Comparison of ENCODE assay signal across 8 mouse cellular contexts in the genomic region with DNA sequence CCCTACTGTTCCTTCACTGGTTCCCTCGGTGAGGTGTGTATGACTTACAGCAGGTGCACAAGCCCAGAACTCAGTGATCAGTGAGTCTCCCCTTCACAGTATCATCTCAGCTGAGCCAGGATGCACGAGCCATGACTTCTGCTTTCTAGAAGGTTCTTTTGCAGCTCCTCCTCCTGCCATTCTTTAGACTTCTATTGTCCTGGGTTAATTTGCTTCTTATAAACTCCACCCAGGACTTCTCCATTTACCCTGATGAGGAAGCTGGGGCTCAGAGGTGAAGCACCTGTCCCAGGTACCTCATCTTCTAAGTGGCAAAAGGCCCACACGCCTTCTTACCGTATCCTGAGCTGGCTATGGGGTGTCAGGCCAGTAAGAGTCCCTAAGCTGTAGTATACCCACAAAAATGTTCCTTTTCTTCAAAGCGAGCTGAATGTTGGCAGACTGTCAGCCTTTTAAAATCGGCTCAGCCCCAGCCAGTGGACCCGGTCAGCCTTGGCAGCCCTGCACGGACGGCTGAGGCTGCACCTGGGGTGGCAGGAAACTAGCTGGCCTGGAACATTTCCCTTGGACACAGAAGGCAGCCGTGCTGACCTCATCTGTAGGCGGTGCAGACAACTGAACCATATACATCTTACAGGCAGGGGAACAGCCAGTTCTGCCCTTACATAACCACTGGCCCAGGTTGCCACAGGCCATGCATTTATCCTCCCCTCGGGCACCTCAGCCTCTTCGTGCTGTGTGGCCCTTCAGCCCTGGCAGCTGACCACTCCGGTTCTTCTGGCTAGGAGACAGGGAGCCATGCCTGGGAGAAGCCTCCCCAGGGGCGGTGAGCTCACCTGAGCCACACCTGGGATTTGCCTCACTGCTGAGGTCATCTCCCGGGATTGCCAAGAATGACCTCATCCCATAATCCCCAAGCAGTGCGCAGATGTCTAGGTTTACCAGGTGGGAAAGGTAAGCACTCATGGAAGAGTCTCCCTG. TPM values are rescaled to one million over a fixed set of nuclear protein-coding genes. Genes with fewer than 3 reads are reported as not detected.
A peak's percentile ranks its signal among the peaks of the same experiment; 100 is the strongest.
DNase-seq lines count a peak whose midpoint lies in the region; ATAC-seq and TF ChIP-seq lines count a peak whose summit lies in the region.

No protein-coding gene starts in this region.

- H3K36me3 ChIP-seq in liver, postnatal 0 days (replicated peaks; ENCODE audit: insufficient read depth, low read length), result peaks cover 9% of the 10 kb centered on the region; the same call in 1 of the 2 replicates
- H3K36me3 ChIP-seq in intestine, embryonic 15.5 days, result peaks cover 28% of the 10 kb centered on the region
- H3K36me3 ChIP-seq in midbrain, embryonic 10.5 days, result peaks cover 91% of the 10 kb centered on the region

- peak; percentile 85 for ATAC-seq in liver, postnatal 0 days
- no peak for ATAC-seq in intestine, embryonic 15.5 days

- TF ChIP-seq CTCF in liver, postnatal 0 days (IDR thresholded peaks at IDR 0.05; ENCODE audit: low read depth), result no peak

- 76% methylated on average over 17 of the region's 17 CpGs for WGBS in liver, postnatal 0 days (ENCODE audit: insufficient replicate concordance)
- 85% methylated on average over 17 of the region's 17 CpGs for WGBS in intestine, embryonic 15.5 days
- 91% methylated on average over 17 of the region's 17 CpGs for WGBS in midbrain, embryonic 10.5 days

- H3K9ac ChIP-seq in liver, postnatal 0 days (replicated peaks), result 0 out of 2 replicates have a peak overlapping the region, but pooled peaks have one; percentile 6
- H3K9ac ChIP-seq in intestine, embryonic 15.5 days, result 0 out of 2 replicates have a peak overlapping the region, but pooled peaks have one; percentile 10

- H3K27me3 ChIP-seq in liver, postnatal 0 days (ENCODE audit: insufficient read depth, low read length), result no peaks in the 10 kb centered on the region
- no peaks in the 10 kb centered on the region for H3K27me3 ChIP-seq in intestine, embryonic 15.5 days (replicated peaks)
- H3K27me3 ChIP-seq in midbrain, embryonic 10.5 days (ENCODE audit: low read depth, poor library complexity, severe bottlenecking), result no peaks in the 10 kb centered on the region

- H3K4me1 ChIP-seq in liver, postnatal 0 days (ENCODE audit: insufficient read depth), result peaks cover 25% of the 10 kb centered on the region
- peaks cover 5% of the 10 kb centered on the region; the same call in 1 of the 2 replicates for H3K4me1 ChIP-seq in intestine, embryonic 15.5 days (replicated peaks)
- H3K4me1 ChIP-seq in midbrain, embryonic 10.5 days, result no peaks in the 10 kb centered on the region

- peak overlapping the region; percentile 66 for H3K27ac ChIP-seq in liver, postnatal 0 days (ENCODE audit: low read depth)
- H3K27ac ChIP-seq in intestine, embryonic 15.5 days, result no peak overlapping the region
- H3K27ac ChIP-seq in midbrain, embryonic 10.5 days (replicated peaks), result no peak overlapping the region

- H3K4me3 ChIP-seq in liver, postnatal 0 days (ENCODE audit: low read depth, low read length), result no peak overlapping the region
- no peak overlapping the region for H3K4me3 ChIP-seq in intestine, embryonic 15.5 days (replicated peaks)
- no peak overlapping the region for H3K4me3 ChIP-seq in midbrain, embryonic 10.5 days

- H3K9me3 ChIP-seq in liver, postnatal 0 days (ENCODE audit: low read length), result no peaks in the 10 kb centered on the region
- H3K9me3 ChIP-seq in intestine, embryonic 15.5 days, result no peaks in the 10 kb centered on the region
- no peaks in the 10 kb centered on the region for H3K9me3 ChIP-seq in midbrain, embryonic 10.5 days (replicated peaks)

- TF ChIP-seq EP300 in liver, postnatal 0 days (IDR thresholded peaks at IDR 0.05; ENCODE audit: low read depth), result no peak

- no peak overlapping the region for H3K4me2 ChIP-seq in liver, postnatal 0 days (ENCODE audit: low read depth, low read length)
- H3K4me2 ChIP-seq in intestine, embryonic 15.5 days (replicated peaks), result no peak overlapping the region

- DNase-seq in liver, postnatal 0 days, result peak; percentile 46
- DNase-seq in liver, result no peak
- DNase-seq in adrenal gland, postnatal 14 days, result peak; percentile 82
- DNase-seq in fibroblast of lung, adult 2 months (ENCODE audit: low read depth), result peak; percentile 85
- peak; percentile 73 for DNase-seq in lung, postnatal 10 days
- no peak for DNase-seq in yolk sac, embryonic 10.5 days (ENCODE audit: low spot score)
- DNase-seq in midbrain, embryonic 10.5 days (ENCODE audit: low spot score), result no peak

RNA-seq across cellular contexts. Expression of gene Atp6v0e, which starts 42.0 kb away (rescaled TPM):
- polyA plus RNA-seq in liver, postnatal 0 days (2015; fragmentation: Nextera tagmentation; extraction: Ambion mirVana), result 122 and 126 TPM in 2 replicates
- total RNA-seq in adrenal gland, postnatal 14 days (2021), result 188 and 193 TPM in 2 replicates
- 259 and 286 TPM in 2 replicates for polyA plus RNA-seq in intestine, embryonic 15.5 days (2015; fragmentation: Nextera tagmentation; extraction: Ambion mirVana)
- polyA plus RNA-seq in midbrain, embryonic 10.5 days (2016; fragmentation: Nextera tagmentation; extraction: Ambion mirVana), result 117 and 122 TPM in 2 replicates

RNA-seq across cellular contexts. Expression of gene Dusp1, which starts 59.1 kb away (rescaled TPM):
- polyA plus RNA-seq in liver, postnatal 0 days (2015; fragmentation: Nextera tagmentation; extraction: Ambion mirVana), result 13.4 and 14.2 TPM in 2 replicates
- total RNA-seq in adrenal gland, postnatal 14 days (2021), result 56.6 and 66.3 TPM in 2 replicates
- 14.3 and 15.1 TPM in 2 replicates for polyA plus RNA-seq in intestine, embryonic 15.5 days (2015; fragmentation: Nextera tagmentation; extraction: Ambion mirVana)
- polyA plus RNA-seq in midbrain, embryonic 10.5 days (2016; fragmentation: Nextera tagmentation; extraction: Ambion mirVana), result 21.7 and 28.8 TPM in 2 replicates

RNA-seq across cellular contexts. Expression of gene Ergic1, which starts 59.8 kb away (rescaled TPM):
- polyA plus RNA-seq in liver, postnatal 0 days (2015; fragmentation: Nextera tagmentation; extraction: Ambion mirVana), result 34.4 and 35.0 TPM in 2 replicates
- total RNA-seq in adrenal gland, postnatal 14 days (2021), result 126 and 143 TPM in 2 replicates
- 97.0 and 100 TPM in 2 replicates for polyA plus RNA-seq in intestine, embryonic 15.5 days (2015; fragmentation: Nextera tagmentation; extraction: Ambion mirVana)
- 104 and 113 TPM in 2 replicates for polyA plus RNA-seq in midbrain, embryonic 10.5 days (2016; fragmentation: Nextera tagmentation; extraction: Ambion mirVana)

Comparison
In these comparisons a context has a peak if more than half of its experiments do, and no peak if none do; other contexts are left out.
1. DNase-seq: peak in liver, postnatal 0 days (single experiment), adrenal gland, postnatal 14 days (single experiment), fibroblast of lung, adult 2 months (single experiment) and lung, postnatal 10 days (single experiment); none in liver (single experiment), yolk sac, embryonic 10.5 days (single experiment) and midbrain, embryonic 10.5 days (single experiment).